Mouse (Mus musculus) midbrain, postnatal 0 days (tissue): ENCODE results near the gene Hyal1. TPM values are rescaled to one million over a fixed set of nuclear protein-coding genes. Genes with fewer than 3 reads are reported as not detected.

Experiments
- ATAC-seq: fragments of 200-750 bp; cut with Nextera tagmentation; 2 replicates; pipeline ENCODE4 v1.8.0; 2017; ENCODE audit warnings: moderate number of reproducible peaks, mild to moderate bottlenecking, moderate TSS enrichment, moderate library complexity; ENCODE audit not compliant: low FRiP score
- DNase-seq: peaks from one replicate; pipeline ENCODE4 v3.0.0-alpha.2; 2015; ENCODE audit warnings: low spot score
- H3K27ac ChIP-seq: fragments of 300-500 bp; sonication (generic); 2 replicates; pipeline ENCODE4 v1.5.1; 2014; ENCODE audit warnings: low read depth, mild to moderate bottlenecking, low read length, mixed read lengths
- H3K27me3 ChIP-seq: fragments of 300-500 bp; sonication (generic); 2 replicates; pipeline ENCODE4 v1.6.1; 2014; ENCODE audit warnings: low read length, control low read depth, mixed read lengths; ENCODE audit not compliant: insufficient read depth
- H3K36me3 ChIP-seq: fragments of 300-500 bp; sonication (generic); 2 replicates; pipeline ENCODE4 v1.6.1; 2014; ENCODE audit warnings: low read length, control low read depth, mixed read lengths; ENCODE audit not compliant: insufficient read depth
- H3K4me1 ChIP-seq: fragments of 300-500 bp; sonication (generic); 2 replicates; pipeline ENCODE4 v1.6.1; 2014; ENCODE audit warnings: mild to moderate bottlenecking, control low read depth, antibody characterized with exemption, low read length, mixed read lengths; ENCODE audit not compliant: insufficient read depth
- H3K4me2 ChIP-seq: fragments of 300-500 bp; sonication (generic); 2 replicates; pipeline ENCODE4 v1.6.1; 2014; ENCODE audit warnings: low read depth, mild to moderate bottlenecking, low read length, mixed read lengths; ENCODE audit not compliant: poor library complexity, severe bottlenecking
- H3K4me3 ChIP-seq: fragments of 300-500 bp; sonication (generic); 2 replicates; pipeline ENCODE4 v1.5.1; 2014; ENCODE audit warnings: low read depth, mild to moderate bottlenecking, low read length, moderate library complexity
- H3K9ac ChIP-seq: fragments of 300-500 bp; sonication (generic); replicated peaks from 2 replicates; pipeline ENCODE4 v1.6.1; 2014; ENCODE audit warnings: mild to moderate bottlenecking, low read length, moderate library complexity, mixed read lengths; ENCODE audit not compliant: poor library complexity, severe bottlenecking
- H3K9me3 ChIP-seq: fragments of 300-500 bp; sonication (generic); 2 replicates; pipeline ENCODE4 v1.6.1; 2016; ENCODE audit warnings: low read length, control low read depth
- CTCF ChIP-seq: IDR thresholded peaks from 2 replicates; pipeline ENCODE4 v1.5.1; 2016; ENCODE audit warnings: antibody characterized with exemption, mild to moderate bottlenecking
- WGBS: fragments of 180-500 bp; shearing (Covaris S2); extraction: QIAGEN DNeasy Blood & Tissue Kit; methylation state at CpG from one replicate; pipeline ENCODE4 v1.1.7; 2014; 5-methylcytosine and 5-hydroxymethylcytosine counted together
- polyA plus RNA-seq: library from polyadenylated mRNA; unstranded; fragments of >200 nt; fragmentation: Nextera tagmentation; extraction: Ambion mirVana; gene quantifications from 2 replicates; pipeline ENCODE4 v1.2.1, GENCODE M21; 2015
- total RNA-seq: library from RNA; depleted of rRNA; stranded (reverse); fragments of >200 nt; gene quantifications from 2 replicates; pipeline ENCODE4 v1.2.3, GENCODE M21; 2014

Hyal1 gene
- total and polyA plus RNA-seq, 2 experiments from 2014 or later = 2.9 to 3.5 TPM

DNA sequence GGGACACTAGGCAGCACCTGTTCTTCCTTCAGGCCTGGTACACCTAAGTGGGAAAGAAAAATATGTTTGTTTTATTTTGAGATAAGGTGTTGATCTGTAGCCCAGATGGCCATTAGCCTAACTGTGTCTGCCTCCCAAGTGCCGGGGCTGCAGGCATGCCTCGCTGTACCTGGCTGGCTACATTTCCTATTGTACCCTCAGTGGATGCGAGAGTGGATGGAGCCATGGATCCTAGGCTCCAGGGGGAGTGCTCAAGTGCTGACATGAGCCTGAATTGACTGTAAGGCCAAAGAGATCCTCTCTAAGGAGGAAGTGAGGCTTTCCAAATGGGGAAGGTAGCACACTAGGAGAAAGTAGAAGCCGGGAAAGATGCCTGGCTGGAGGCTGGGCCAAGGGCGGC lies 28.8 kb upstream of the Hyal1 start:
- 83% methylated on average over 5 of the region's 5 CpGs for WGBS
- H3K4me3 ChIP-seq = no peak overlapping the region
- H3K9ac ChIP-seq = no peak overlapping the region
- peaks cover 11% of the 10 kb centered on the region; the same call in 1 of the 2 replicates for H3K4me1 ChIP-seq
- no peak overlapping the region for H3K27ac ChIP-seq
- H3K36me3 ChIP-seq = peaks cover 14% of the 10 kb centered on the region
- TF ChIP-seq CTCF = no peak
- no peaks in the 10 kb centered on the region for H3K9me3 ChIP-seq
- no peak overlapping the region for H3K4me2 ChIP-seq
- no peak for ATAC-seq
- H3K27me3 ChIP-seq = peaks cover 28% of the 10 kb centered on the region
- DNase-seq = no peak

DNA sequence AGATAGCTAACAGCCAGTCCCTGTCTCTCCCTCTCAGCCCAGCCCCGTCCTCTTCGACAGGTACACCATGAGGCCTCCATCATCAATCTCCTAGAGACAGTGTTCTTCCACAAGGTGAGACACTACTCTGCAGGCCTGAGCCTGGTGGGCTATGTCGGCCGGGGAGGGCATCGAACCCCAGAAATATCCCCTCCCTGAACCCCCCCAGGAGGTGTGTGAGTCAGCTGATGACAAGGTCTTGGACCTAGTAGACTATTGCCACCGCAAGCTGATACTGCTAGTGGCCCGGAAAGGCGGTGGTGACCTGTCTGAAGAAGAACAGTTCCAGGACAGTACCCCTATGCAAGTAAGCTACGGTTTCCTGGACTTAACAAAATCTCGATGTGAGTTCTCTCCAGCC lies 27.9 kb upstream of the Hyal1 start:
- TF ChIP-seq CTCF = no peak
- Histone ChIP-seq H3K9ac (no peak overlapping the region), H3K27me3 (peaks cover 28% of the 10 kb centered on the region), H3K4me3 (no peak overlapping the region), H3K9me3 (no peaks in the 10 kb centered on the region), H3K36me3 (peaks cover 14% of the 10 kb centered on the region), H3K27ac (no peak overlapping the region), H3K4me1 (peaks cover 11% of the 10 kb centered on the region; the same call in 1 of the 2 replicates), H3K4me2 (no peak overlapping the region)
- 91% methylated on average over 10 of the region's 10 CpGs for WGBS
- no peak for DNase-seq
- no peak for ATAC-seq

GRCm38 (mm10) chr9:107549297-107550074 lies 27.2 kb upstream of the Hyal1 start:
- Histone ChIP-seq H3K9ac (no peak overlapping the region), H3K27ac (no peak overlapping the region), H3K27me3 (peaks cover 28% of the 10 kb centered on the region), H3K4me2 (no peak overlapping the region), H3K36me3 (peaks cover 10% of the 10 kb centered on the region), H3K4me3 (no peak overlapping the region), H3K9me3 (no peaks in the 10 kb centered on the region), H3K4me1 (peaks cover 11% of the 10 kb centered on the region; the same call in 1 of the 2 replicates)
- ATAC-seq = no peak
- DNase-seq = no peak
- TF ChIP-seq CTCF = no peak
- WGBS = 89% methylated on average over 20 of the region's 20 CpGs

- 38% methylated on average over 23 of the region's 23 CpGs for WGBS
- Histone ChIP-seq H3K27ac (no peak overlapping the region), H3K9ac (no peak overlapping the region), H3K4me1 (peaks cover 11% of the 10 kb centered on the region; the same call in 1 of the 2 replicates), H3K27me3 (peaks cover 28% of the 10 kb centered on the region), H3K9me3 (no peaks in the 10 kb centered on the region), H3K36me3 (no peaks in the 10 kb centered on the region), H3K4me3 (no peak overlapping the region), H3K4me2 (peak overlapping the region; percentile 56)
- no peak for DNase-seq
- TF ChIP-seq CTCF = no peak
- ATAC-seq = no peak
Observed at GRCm38 (mm10) chr9:107550491-107551116, 26.1 kb upstream of the Hyal1 start.

- peak within 1 kb of the TSS; percentile 30 for H3K4me3 ChIP-seq
- H3K27ac ChIP-seq = no peak within 1 kb of the TSS
- H3K36me3 ChIP-seq = no peaks in the 10 kb centered on the region
- H3K9me3 ChIP-seq = no peaks in the 10 kb centered on the region
- ATAC-seq (no peak), DNase-seq (no peak)
- H3K27me3 ChIP-seq = peaks cover 28% of the 10 kb centered on the region
- WGBS = 4% methylated on average over 62 of the region's 63 CpGs
- H3K9ac ChIP-seq = peak within 1 kb of the TSS; percentile 51
- H3K4me1 ChIP-seq = peaks cover 11% of the 10 kb centered on the region; the same call in 1 of the 2 replicates
- TF ChIP-seq CTCF = no peak
- H3K4me2 ChIP-seq = peak within 1 kb of the TSS; percentile 56
Observed at GRCm38 (mm10) chr9:107551117-107551889, 25.4 kb upstream of the Hyal1 start, which contains the start of gene Rassf1. Gene Rassf1, plus strand, starts transcription at chr9:107551555.
